Mouse (Mus musculus): ENCODE measurements around the gene Neurl4.

The Neurl4 gene

GRCm38 (mm10) chr11:69932254-69932653 lies 31.4 kb downstream of the Neurl4 start:
- no peak for DNase-seq (ENCODE audit: low spot score in 2 of 2)

DNA sequence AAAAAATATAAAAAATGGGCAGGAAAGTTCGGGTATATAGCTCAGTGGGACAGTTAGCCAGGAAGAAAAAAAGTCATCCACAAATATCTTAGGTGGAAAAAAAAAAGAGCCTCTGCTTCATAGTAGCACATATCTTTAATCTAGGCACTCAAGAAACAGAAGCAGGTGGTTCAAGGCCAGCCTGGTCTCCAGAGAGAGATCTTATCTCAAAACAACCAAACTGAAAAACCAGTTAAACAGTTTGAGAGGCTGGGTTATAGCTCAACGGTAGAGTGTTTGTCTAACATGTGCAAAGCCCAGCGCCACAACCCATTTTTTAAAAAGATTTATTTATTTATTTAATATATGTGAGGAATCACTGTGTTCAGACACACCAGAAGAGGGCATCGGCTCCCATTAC lies 32.2 kb downstream of the Neurl4 start:
- DNase-seq (ENCODE audit: low spot score in 2 of 2) = no peak

DNA sequence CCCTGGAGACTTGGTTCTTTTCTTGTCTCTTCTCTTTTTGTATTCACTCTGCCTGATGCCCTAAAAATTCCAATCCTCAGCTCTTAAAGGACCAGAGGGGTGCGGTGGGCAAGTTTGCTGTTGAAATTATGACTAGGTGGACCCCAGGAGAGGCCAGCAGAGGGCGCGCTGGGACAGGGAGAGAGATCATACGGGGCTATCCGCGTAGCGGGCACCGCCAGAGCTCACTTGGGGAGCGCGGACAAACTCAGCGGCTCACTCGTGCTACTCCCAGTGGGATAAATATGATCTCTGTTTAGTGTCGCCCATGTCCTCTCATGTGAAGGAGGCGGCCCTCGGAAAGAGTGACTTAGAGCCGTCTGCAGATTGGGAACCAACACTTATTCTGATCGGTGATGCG lies 33.3 kb downstream of the Neurl4 start:
- peak; percentile 82 to 87 for DNase-seq (ENCODE audit: low spot score in 2 of 2)

DNA sequence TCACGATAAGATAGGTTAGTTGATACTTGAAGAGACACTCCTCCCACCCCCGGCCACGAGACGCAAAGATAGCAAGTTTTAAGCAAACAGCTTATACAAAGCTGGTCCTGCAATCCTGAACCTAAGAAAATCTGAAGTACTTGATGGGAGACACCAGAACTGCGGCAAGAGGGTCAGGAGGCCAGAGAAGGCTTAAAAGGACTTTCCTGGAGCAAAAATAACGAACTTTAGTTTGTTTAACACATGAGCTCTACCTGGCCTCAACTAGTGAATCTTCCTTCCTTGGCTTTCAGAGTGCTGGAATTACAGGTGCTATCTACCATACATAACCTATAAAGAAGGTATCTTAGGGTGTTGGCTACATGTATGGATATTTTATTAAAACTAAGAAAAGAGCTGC lies 33.8 kb downstream of the Neurl4 start:
- no peak for DNase-seq (ENCODE audit: low spot score in 2 of 2)

DNA sequence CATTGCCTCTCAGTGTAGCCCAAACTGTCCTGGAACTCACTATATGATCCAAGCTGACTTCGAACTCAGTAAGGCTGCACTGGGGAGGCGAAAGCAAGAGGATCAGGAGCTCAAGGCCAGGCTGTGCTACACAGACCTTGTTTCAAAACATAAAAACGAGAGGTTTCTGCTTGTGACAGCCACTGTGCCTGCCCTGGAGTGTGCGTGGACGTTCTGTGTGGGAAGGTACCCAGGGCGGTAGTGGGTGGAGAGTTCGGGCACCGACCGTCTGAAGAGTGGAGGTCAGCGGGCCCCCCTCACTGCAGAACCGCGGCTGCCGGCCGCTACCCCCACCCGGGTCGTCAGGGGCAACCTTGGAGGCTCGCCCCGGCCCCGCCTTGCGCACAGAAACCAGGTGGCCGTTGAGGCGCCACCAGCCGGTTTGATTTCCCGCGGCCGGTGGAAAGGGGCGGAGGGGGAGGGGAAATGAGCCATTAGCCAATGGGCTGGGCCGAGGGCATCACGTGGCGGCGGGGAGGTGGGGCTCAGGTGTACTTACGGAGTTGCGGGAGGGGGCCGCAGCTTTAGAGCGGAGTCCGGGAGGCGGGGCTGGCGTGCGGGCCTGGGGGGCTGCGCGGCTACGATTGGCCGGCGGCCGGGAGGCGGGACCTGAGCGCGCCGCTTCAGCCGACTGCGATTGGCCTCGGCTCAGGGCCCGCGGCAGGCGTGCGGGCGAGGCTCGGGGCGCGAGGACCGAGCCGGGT lies 34.4 kb downstream of the Neurl4 start, which contains the start of gene Ybx2:
Gene Ybx2 (plus strand): TSS at position 660 of the 743 bp plus-strand sequence.
- peak; percentile 84 to 87 for DNase-seq (ENCODE audit: low spot score in 2 of 2)

- no peak for DNase-seq (ENCODE audit: low spot score in 2 of 2)
Observed at GRCm38 (mm10) chr11:69936156-69936555, 35.3 kb downstream of the Neurl4 start.

- peak in 1 of 2 experiments; percentile 44 for DNase-seq (ENCODE audit: low spot score in 2 of 2)
Observed at GRCm38 (mm10) chr11:69936714-69937347, 36.0 kb downstream of the Neurl4 start.

GRCm38 (mm10) chr11:69937385-69937784 lies 36.5 kb downstream of the Neurl4 start:
- DNase-seq (ENCODE audit: low spot score in 2 of 2) = peak; percentile 60 to 61

DNA sequence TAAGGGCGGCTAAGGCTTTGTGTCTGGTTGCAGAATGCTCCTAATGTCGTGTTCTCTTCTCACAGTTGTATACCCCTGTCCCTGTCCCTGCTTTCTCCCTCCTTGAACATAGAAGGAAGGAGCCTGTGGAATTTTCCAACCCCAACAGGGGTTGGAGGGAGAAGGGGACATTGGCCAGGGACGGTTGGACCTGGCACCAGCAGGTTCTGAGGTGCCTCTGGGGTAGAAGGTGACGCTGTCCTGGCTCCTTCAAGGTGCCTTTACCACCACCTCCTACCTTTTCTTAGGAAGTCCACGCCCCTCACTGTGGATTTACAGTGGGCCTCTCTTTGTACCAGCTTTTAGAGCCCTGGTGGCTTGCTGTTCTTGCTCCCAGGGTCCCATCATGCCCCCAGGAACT lies 37.0 kb downstream of the Neurl4 start:
- DNase-seq (ENCODE audit: low spot score in 2 of 2) = no peak

- no peak for DNase-seq (ENCODE audit: low spot score in 2 of 2)
Observed at GRCm38 (mm10) chr11:69938401-69938979, 37.6 kb downstream of the Neurl4 start.

GRCm38 (mm10) chr11:69939181-69939580 lies 38.3 kb downstream of the Neurl4 start:
- no peak for DNase-seq (ENCODE audit: low spot score in 2 of 2)

DNA sequence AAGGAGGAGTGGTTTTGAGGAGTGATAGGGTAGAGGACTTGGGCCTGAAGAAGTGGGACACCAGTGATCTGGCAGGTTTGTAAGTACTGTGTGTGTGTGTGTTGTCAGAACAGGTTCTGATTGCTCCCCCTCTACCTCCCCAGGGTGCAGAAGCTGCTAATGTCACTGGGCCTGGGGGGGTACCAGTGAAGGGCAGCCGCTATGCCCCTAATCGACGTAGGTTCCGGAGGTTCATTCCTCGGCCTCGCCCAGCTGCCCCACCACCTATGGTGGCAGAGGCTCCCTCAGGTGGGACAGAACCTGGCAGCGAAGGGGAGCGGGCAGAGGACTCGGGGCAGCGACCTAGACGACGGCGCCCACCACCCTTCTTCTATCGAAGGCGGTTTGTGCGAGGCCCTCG lies 38.9 kb downstream of the Neurl4 start:
- DNase-seq (ENCODE audit: low spot score in 2 of 2) = no peak

DNA sequence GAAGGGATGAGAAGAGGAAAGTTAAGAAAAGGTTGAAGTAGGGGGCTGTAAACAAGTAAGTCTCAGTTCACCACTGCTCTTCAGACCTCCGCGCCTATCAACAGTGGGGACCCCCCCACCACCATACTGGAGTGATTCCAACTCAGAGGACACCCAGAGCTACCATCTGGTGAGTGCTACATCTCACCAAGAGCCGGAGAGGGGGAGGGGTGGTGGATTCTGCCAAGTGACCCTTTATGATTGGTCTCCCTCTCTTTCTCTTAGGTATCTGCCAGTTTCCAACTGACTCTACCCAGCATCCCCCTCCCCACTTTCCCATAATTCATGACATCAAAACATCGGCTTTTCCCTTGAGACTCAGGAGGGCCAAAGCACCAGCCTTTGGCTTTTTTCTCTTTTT lies 40.1 kb downstream of the Neurl4 start:
- no peak for DNase-seq (ENCODE audit: low spot score in 2 of 2)

DNA sequence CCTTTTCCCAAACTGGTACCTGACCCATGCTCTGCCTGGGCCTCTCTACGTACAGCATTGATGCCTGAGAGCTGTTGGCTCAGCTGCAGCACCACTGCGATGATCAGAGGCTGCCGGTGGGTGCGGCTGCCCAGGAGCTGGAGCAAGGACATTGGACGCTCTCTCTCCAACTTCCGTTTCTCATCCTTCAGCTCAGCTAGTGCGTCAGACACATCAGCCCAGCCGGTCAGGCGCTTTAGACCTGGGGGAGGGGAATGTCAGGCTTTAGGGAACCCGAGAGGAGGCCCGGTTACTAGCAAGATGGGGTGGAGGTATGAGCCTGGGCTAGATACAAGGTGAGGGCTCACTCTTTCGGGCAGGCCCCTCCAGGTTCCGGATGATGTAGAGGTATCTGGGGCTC lies 44.3 kb downstream of the Neurl4 start:
- no peak for DNase-seq (ENCODE audit: low spot score in 2 of 2)

DNA sequence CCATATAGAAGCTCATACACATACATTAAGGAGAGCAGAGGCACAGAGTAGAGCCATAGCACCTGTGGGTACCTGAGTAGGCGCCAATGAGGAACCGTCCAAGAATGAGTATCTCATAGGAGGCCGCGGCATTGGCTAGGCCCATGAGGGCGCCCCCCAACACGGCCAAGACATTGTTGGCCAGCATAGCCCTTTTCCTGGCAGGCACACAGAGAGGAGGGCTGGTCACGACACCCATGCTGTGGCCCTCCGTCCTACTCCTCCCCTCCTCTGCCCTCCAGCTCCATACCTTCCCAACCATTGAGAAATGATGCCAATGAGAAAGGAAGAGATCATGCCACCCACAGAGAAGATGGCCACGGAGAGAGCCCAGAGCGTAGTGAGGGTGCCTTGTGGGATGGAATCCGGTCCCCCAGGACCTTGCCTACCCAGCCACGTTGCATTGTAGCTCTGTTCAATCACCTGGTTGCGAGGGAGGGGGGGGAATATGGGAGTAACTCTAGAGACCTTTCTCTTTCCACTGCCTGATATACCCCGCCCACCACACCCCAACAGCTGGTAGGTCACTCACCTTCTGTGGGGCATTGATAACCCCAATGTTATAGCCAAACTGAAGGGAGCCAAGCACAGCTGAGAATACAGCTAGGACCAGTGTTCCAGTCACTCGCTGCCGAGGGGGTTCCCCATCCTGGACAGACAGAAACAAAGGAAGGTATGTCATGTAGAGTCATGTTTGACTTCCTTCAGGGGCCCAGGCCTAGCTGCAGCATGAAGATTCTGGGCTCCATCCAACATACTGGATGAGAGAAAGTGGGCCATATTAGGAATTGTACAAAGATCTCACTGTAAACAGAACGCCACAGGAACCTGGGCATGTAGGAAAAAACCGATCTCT lies 45.4 kb downstream of the Neurl4 start:
- no peak for DNase-seq (ENCODE audit: low spot score in 2 of 2)

- peak; percentile 64 to 65 for DNase-seq (ENCODE audit: low spot score in 2 of 2)
Observed at GRCm38 (mm10) chr11:69947337-69948065, 46.6 kb downstream of the Neurl4 start.

DNA sequence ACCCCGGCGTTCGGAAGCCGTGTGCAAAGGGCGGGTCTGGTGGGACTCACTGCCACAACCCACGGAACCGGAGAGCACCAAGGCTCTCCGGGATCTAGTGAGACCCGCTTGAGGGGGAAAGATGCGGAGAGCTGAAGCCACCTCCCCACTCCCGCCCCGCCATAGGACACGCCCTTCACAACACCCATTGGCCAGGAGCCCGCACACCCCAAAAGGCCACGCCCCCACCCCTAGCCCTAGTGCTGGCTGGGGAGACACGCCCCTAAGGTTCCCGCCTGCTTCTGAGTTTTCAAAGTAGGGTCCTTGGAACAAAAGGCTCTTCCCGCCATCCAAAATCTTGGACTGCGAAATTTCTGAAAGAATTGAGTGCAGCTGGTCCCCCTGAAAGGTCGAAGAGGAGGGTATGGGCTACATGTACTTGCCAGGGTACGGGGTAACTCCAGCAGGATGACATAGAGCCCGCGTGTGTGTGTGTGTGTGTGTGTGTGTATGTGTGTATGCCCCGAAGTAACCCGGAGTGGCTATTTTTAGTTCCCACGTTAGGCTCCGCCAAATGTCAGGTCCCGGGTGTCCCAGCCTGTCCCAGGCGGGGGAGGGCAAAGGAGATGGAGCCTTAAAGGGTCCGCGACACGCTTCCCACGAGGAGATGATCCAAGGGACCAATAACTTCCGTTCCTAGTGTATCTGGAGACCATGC lies 47.3 kb downstream of the Neurl4 start, which contains the start of gene Slc2a4:
Gene Slc2a4 (minus strand): TSS at position 123 of the 697 bp plus-strand sequence.
- DNase-seq (ENCODE audit: low spot score in 2 of 2) = peak; percentile 91 to 92

DNA sequence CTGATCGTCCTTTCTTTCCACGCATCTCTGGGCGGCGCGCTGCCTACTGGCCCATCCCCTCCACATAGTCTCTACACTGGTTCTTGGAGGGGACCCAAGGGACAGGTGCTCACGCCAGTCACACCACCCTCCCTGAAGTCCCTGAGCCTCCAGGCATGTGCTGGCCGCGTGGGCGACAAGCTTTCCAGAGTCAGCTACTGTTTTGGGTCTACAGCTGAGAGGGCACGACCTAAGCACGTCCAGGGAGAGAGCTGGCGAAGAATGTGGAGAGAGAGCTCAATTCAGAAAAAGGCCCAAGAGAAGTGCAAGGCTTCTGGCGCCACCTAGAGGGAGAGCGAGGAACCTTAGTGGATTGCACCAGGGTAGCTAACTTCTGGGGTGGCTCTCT lies 47.9 kb downstream of the Neurl4 start:
- peak; percentile 84 to 92 for DNase-seq (ENCODE audit: low spot score in 2 of 2)

DNA sequence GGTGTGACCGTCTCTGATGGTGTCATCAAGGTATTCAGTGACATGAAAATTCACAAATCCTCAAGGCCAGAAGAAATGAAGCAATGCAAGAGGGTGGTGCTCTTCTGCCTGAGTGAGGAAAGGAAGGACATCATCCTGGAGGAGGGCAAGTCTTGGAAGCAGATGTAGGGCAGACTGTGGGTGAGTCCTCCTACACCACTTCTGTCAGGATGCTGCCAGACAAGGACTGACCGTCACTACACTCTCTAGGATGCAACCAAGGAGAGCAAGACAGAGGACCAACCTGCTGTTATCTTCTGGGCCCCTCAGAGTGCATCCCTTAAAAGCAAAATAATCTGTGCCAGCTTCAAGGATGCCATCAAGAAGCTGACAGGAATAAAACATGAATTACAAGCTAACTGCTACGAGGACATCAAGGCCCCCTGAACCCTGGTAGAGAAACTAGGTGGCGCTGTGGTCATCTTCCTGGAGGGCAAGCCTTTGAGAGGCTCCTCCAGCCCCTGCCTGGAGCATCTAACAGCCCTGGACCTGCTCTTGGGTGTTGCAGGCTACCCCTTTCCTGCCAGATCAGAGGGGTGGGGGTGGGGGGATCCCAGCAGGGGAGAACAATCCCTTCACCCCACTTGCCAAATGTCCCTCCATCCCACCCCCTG lies 50.1 kb downstream of the Neurl4 start:
- no peak for DNase-seq (ENCODE audit: low spot score in 2 of 2)

DNA sequence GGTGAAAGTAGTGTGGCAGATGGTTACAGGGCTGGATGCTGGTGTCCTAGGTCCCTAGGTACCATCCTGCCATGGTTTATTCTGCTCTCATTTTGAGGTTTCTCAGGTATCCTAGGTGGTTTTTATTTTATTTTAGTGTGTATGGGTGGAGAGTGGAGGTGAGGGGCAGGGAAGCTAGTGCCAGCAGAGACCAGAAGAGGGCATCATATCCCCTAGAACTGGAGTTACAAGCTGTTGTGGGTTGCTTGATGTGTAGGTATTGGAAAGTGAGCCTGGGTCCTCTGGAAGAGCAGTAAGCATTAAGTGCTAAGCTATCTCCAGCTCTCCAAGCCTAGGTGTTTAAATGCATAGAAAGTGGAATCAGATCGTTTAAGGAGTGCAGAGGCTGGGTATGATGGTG lies 51.4 kb downstream of the Neurl4 start:
- DNase-seq (ENCODE audit: low spot score in 2 of 2) = no peak

Measured in heart, adult 9 months (tissue).